Mouse (Mus musculus): ENCODE results near the gene Gm10134. TPM values are rescaled to one million over a fixed set of nuclear protein-coding genes. Genes with fewer than 3 reads are reported as not detected.
A peak's percentile ranks its signal among the peaks of the same experiment; 100 is the strongest.

The Gm10134 gene
- total and polyA plus RNA-seq, 2 experiments = not detected

DNA sequence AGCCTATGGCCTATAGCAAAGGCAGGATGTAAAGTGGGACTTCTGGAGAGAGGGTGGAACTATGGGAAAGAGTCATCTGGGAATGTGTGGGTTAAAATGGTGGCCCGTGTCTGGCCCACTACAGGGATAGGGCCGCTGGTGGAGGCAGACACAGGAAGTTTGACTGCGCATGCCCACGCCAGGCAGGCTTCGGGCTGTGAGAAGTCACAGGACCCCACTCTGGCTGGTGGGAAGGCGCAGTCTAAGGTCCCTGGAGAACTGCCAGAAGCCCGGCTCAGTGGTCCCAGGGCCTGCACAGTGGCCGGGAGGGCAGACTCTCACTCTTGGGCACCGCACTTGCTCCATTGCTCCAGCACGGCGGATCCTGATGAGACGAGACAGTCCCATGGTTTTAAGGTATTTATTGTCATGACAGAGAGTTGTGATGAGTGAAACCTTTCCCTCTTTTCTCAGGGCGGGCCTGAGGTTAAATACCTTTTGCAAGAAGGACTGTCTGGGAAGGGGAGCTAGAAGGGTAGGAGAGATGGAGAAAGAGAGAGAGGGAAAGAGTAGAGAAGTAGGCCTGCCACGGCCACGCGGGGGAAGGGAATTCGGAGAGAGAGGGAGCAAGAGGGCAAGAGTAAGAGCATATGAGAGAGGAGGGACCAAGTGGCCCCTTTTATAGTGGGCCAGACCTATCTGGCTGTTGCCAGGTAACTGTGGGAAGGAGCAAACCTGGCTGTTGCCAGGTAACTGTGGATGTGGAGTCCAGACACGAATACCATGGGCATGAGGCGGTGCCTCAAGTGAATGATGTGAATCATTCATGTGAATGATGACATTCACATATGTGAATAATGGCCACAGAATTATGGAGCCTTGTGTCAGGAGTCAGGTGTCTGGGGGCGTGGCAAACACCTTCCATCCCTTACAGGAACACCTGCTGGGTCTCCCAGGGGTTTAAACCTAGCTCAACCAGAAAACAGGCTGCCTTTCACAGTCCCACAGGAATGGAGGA lies 26.4 kb upstream of the Gm10134 start:
- Histone ChIP-seq H3K79me2 (ENCODE audit: control insufficient read depth, insufficient read depth, low read length) (no peaks in the 10 kb centered on the region), H3K4me3 (ENCODE audit: insufficient read depth, low read depth, low read length) (peak overlapping the region; percentile 54; the same call in 1 of the 2 replicates), H3K4me1 (ENCODE audit: control insufficient read depth, insufficient read depth, low read length) (no peaks in the 10 kb centered on the region), H3K27me3 (ENCODE audit: control insufficient read depth, insufficient read depth, low read length) (no peaks in the 10 kb centered on the region; the same call in 1 of the 2 replicates), H3K9ac (ENCODE audit: low read depth, low read length) (no peak overlapping the region), H3K27ac (replicated peaks; ENCODE audit: insufficient read depth, low read depth, low read length) (no peak overlapping the region), H3K36me3 (ENCODE audit: control insufficient read depth, insufficient read depth, low read length) (no peaks in the 10 kb centered on the region)
- TF ChIP-seq POLR2A (IDR thresholded peaks at IDR 0.05; ENCODE audit: extremely low read depth, insufficient read depth, low read length) = no peak
- no peak for TF ChIP-seq CTCF (IDR thresholded peaks at IDR 0.05; ENCODE audit: low read depth, low read length)
- DNase-seq (ENCODE audit: extremely low read depth, low read depth, low spot score) = no peak
- WGBS = 75% methylated on average over 20 of the region's 20 CpGs

DNA sequence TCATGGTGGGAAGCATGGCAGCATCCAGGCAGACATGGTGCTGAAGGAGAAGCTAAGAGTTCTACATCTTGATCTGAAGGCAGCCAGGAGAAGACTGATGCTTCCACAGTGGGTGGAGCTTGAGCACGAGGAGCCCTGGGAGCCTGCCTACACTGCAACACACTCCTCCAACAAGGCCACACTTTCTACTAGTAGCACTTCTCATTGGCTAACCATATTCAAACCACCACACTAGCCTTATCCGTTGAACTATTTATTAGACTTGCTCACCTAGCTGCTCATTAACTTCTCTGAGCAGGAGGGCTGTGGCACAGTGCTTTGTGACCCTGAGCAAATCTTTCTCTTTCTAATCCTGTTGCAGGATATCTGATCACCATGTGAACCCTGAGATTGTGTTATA lies 22.0 kb upstream of the Gm10134 start:
- H3K9ac ChIP-seq (ENCODE audit: low read depth, low read length) = no peak overlapping the region
- 43% methylated on average over 2 of the region's 2 CpGs for WGBS
- no peaks in the 10 kb centered on the region for H3K79me2 ChIP-seq (ENCODE audit: control insufficient read depth, insufficient read depth, low read length)
- H3K4me1 ChIP-seq (ENCODE audit: control insufficient read depth, insufficient read depth, low read length) = no peaks in the 10 kb centered on the region
- no peaks in the 10 kb centered on the region for H3K36me3 ChIP-seq (ENCODE audit: control insufficient read depth, insufficient read depth, low read length)
- no peak overlapping the region for H3K4me3 ChIP-seq (ENCODE audit: insufficient read depth, low read depth, low read length)
- DNase-seq (ENCODE audit: extremely low read depth, low read depth, low spot score) = no peak
- no peaks in the 10 kb centered on the region; the same call in 1 of the 2 replicates for H3K27me3 ChIP-seq (ENCODE audit: control insufficient read depth, insufficient read depth, low read length)
- no peak for TF ChIP-seq CTCF (IDR thresholded peaks at IDR 0.05; ENCODE audit: low read depth, low read length)
- no peak for TF ChIP-seq POLR2A (IDR thresholded peaks at IDR 0.05; ENCODE audit: extremely low read depth, insufficient read depth, low read length)
- H3K27ac ChIP-seq (replicated peaks; ENCODE audit: insufficient read depth, low read depth, low read length) = no peak overlapping the region

- Histone ChIP-seq H3K4me3 (ENCODE audit: insufficient read depth, low read depth, low read length) (no peak overlapping the region), H3K27ac (replicated peaks; ENCODE audit: insufficient read depth, low read depth, low read length) (no peak overlapping the region)
- 80% methylated on average over 2 of the region's 2 CpGs for WGBS
Observed at GRCm38 (mm10) chr2:28494521-28494920, 11.4 kb upstream of the Gm10134 start.

DNA sequence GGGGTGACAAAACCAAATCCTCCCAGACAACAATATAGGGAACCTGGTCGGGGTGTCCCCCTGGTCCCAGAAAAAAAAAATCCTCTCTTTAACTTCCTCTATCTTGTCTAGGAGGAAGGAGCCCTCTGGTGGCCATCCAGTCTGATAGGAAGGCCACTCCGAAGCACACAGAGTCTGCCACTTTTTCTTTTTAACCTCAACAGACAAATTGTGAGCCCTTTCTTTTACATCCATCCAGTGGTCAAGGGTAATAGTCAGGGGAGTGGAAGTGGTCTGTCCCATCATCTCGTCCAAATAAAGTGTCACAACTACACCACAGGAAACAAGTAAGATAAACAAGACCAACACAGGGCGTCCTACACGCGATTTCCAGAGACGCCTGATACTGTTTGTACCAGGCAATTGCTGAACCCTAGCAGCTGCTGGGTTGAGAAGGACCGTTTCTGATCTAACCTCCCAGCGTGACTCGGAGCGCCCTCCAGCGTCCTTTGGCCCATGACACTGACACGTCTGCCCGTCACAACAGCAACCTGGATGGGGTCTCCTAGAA lies 10.6 kb upstream of the Gm10134 start:
- WGBS = 76% methylated on average over 14 of the region's 14 CpGs
- H3K27me3 ChIP-seq (ENCODE audit: control insufficient read depth, insufficient read depth, low read length) = no peaks in the 10 kb centered on the region
- H3K79me2 ChIP-seq (ENCODE audit: control insufficient read depth, insufficient read depth, low read length) = no peaks in the 10 kb centered on the region
- H3K4me3 ChIP-seq (ENCODE audit: insufficient read depth, low read depth, low read length) = no peak overlapping the region
- no peaks in the 10 kb centered on the region for H3K4me1 ChIP-seq (ENCODE audit: control insufficient read depth, insufficient read depth, low read length)
- no peak for TF ChIP-seq CTCF (IDR thresholded peaks at IDR 0.05; ENCODE audit: low read depth, low read length)
- no peak for TF ChIP-seq POLR2A (IDR thresholded peaks at IDR 0.05; ENCODE audit: extremely low read depth, insufficient read depth, low read length)
- peak; percentile 22 for DNase-seq (ENCODE audit: extremely low read depth, low read depth, low spot score)
- no peaks in the 10 kb centered on the region for H3K36me3 ChIP-seq (ENCODE audit: control insufficient read depth, insufficient read depth, low read length)
- H3K27ac ChIP-seq (replicated peaks; ENCODE audit: insufficient read depth, low read depth, low read length) = no peak overlapping the region
- no peak overlapping the region for H3K9ac ChIP-seq (ENCODE audit: low read depth, low read length)

More at GRCm38 (mm10) chr2:28494521-28494920, 11.4 kb upstream of the Gm10134 start:
- Histone ChIP-seq H3K36me3 (ENCODE audit: control insufficient read depth, insufficient read depth, low read length) (no peaks in the 10 kb centered on the region), H3K4me1 (ENCODE audit: control insufficient read depth, insufficient read depth, low read length) (no peaks in the 10 kb centered on the region), H3K27me3 (ENCODE audit: control insufficient read depth, insufficient read depth, low read length) (no peaks in the 10 kb centered on the region), H3K9ac (ENCODE audit: low read depth, low read length) (no peak overlapping the region), H3K79me2 (ENCODE audit: control insufficient read depth, insufficient read depth, low read length) (no peaks in the 10 kb centered on the region)
- no peak for TF ChIP-seq CTCF (IDR thresholded peaks at IDR 0.05; ENCODE audit: low read depth, low read length)
- TF ChIP-seq POLR2A (IDR thresholded peaks at IDR 0.05; ENCODE audit: extremely low read depth, insufficient read depth, low read length) = no peak
- no peak for DNase-seq (ENCODE audit: extremely low read depth, low read depth, low spot score)

DNA sequence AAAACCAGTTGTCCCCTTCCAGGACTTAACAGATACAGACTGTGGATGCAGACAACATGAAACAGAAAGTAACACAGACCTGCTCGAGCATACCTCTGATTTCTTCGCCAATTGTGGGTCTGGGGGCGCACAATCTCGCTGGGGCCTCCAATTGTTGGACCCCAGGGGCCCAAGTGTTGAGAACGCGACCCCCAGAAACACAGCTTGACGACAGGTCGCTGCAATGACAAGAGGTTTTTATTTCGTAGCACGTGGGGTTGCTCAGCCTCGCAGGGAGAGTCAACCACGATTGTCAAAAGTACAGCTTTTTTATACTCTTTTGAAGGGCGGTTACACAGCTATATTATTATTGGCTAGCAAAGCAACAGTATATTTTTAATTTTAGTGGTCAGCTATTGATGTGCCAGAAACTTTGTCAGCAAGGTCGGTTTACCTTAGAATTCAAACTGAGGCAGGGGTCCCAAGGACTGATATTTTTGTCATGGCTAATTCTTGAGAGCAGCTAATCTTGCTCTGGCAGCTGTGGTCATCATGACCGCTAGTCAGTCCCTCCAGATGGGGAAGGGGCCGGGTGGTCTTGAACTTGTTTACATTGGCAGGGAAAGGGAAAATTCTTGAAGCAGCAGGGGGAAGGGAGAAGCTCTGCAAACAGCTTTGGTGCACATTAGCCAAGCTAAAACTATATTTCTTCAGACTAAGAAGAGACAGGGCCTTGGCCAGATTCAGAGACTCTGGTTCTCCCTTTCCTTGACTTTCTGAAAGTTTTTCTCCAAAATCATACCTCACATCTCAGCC lies 9.9 kb upstream of the Gm10134 start:
- no peak for TF ChIP-seq CTCF (IDR thresholded peaks at IDR 0.05; ENCODE audit: low read depth, low read length)
- no peak for TF ChIP-seq POLR2A (IDR thresholded peaks at IDR 0.05; ENCODE audit: extremely low read depth, insufficient read depth, low read length)
- DNase-seq (ENCODE audit: extremely low read depth, low read depth, low spot score) = no peak
- Histone ChIP-seq H3K27ac (replicated peaks; ENCODE audit: insufficient read depth, low read depth, low read length) (no peak overlapping the region), H3K4me3 (ENCODE audit: insufficient read depth, low read depth, low read length) (no peak overlapping the region), H3K36me3 (ENCODE audit: control insufficient read depth, insufficient read depth, low read length) (no peaks in the 10 kb centered on the region), H3K79me2 (ENCODE audit: control insufficient read depth, insufficient read depth, low read length) (no peaks in the 10 kb centered on the region), H3K4me1 (ENCODE audit: control insufficient read depth, insufficient read depth, low read length) (no peaks in the 10 kb centered on the region), H3K9ac (ENCODE audit: low read depth, low read length) (no peak overlapping the region), H3K27me3 (ENCODE audit: control insufficient read depth, insufficient read depth, low read length) (no peaks in the 10 kb centered on the region)
- WGBS = 85% methylated on average over 16 of the region's 16 CpGs
